Mouse (Mus musculus): Measurements from ENCODE around the gene Cenpv.

GRCm38 (mm10) chr11:62540969-62541368, 1.9 kb upstream of the Cenpv start:
- TF ChIP-seq CTCF (IDR thresholded peaks at IDR 0.05; ENCODE audit: low read depth) (no peak), EP300 (IDR thresholded peaks at IDR 0.05; ENCODE audit: low read depth) (no peak)
